Mouse (Mus musculus) left cerebral cortex, adult 18-20 months (tissue): Measurements from ENCODE around the gene BC003965. TPM values are rescaled to one million over a fixed set of nuclear protein-coding genes. Genes with fewer than 3 reads are reported as not detected.
"Not testable (repeated sequence)": the region's sequence is repeated elsewhere in the genome, so short reads cannot be mapped to it uniquely, and the experiment has no call there.

ENCODE experiments used
- DNase-seq, 2 experiments: peaks; one replicate each; pipeline ENCODE4 v3.0.0; 2021 to 2022; ENCODE audit warnings: low spot score in 2 of 2, mixed read lengths in 1 of 2
- total RNA-seq, 2 experiments: library from RNA; stranded (reverse); gene quantifications; 2 replicates each; pipeline ENCODE4 v1.2.3; 2021

BC003965 gene
- total RNA-seq, 2 experiments from 2014 or later = 17.8 to 20.5 TPM

DNA sequence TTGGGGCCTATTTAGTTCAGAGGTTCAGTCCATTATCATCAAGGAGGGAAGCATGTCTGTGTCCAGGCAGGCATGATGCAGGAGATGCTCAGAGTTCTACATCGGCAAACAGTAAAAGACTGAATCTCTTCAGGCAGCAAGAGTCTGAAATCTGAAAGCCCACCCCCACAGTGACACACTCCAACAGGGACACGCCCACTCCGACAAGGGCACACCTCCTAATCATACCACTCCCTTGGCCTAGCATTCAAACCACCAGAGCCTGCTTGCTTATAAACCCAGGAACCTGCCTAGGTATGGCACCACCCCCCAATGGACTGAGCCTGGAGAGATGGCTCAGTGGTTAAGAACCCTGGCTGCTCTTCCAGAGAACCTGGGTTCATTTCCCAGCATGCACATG lies 31.1 kb downstream of the BC003965 start:
- no peak for DNase-seq

DNA sequence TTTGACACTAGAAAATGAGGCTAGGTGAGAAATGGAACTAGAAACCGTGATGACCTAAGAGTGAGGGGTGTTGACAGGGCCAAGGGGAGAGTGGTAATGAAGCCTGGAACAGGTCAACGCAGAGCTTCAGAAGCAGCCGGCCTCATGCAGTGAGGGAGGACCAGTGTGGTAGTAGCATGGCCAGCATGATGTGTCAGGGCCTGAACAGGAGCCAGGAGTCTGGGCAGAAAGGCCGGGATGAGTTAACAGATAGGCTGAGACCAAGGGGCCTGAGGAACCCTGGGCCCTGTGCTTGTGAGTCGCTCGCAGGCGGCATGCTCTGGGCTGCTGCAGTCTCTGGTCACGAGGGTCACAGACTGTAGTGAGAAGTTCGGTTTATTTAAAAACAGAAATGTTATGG lies 34.6 kb downstream of the BC003965 start:
- DNase-seq = no peak

DNA sequence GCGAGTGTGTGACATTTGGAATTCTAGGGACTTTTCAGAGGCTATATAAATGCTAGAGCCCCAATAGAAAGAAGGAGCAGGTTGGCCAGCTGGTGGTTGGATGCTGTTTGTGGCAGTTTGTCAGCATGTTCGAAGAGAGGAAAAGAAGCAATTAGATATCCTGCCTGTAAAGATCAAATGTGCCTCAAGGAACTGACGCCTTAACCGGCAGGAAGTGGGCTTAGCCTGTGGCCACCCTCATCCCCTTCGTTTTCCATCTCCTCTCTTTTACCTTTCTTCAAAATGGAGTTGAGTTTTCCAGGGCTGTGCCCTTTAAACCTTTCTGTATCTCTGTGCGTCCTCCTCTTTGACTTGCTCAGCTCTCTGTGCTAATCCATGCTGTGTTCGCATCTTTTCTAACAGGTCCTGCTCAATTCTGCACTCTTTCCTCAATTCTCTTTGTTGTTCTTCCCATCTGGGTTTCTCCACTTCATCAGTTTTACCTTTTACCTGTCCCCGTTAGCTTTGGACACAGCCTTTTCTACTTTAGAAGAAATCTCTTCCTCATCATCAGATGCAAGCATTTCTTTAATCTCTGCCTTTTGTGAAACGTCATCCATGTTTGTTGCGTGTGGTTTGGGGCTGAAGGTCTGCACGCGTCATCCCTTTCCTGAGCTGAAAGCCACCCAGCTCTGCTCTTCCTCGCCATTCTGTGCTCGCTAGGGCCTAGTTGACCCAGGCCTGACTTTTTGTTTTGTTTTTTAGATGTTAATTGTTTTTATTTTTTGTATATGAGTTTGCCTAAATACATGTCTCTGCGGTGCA lies 35.3 kb downstream of the BC003965 start:
- DNase-seq = no peak

DNA sequence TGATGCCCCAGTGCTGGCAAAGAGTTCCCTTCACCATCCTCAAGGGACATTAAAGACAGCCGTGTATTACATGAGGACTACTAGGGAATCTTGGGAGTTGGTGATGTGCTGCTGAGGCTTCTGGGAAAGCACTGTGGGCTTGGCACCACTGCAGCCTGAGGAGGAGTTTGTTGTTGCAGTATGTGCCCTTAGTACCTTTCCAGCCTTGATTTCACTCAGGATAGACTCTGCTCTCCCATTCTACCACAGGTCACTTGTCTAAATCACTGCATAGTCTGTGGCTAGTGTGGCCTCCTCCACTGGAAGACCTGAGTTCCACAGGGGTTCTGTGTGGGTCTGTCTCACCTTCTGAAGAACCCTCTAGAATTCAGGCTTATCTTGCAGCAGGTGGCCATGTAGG lies 36.4 kb downstream of the BC003965 start:
- DNase-seq = no peak

DNA sequence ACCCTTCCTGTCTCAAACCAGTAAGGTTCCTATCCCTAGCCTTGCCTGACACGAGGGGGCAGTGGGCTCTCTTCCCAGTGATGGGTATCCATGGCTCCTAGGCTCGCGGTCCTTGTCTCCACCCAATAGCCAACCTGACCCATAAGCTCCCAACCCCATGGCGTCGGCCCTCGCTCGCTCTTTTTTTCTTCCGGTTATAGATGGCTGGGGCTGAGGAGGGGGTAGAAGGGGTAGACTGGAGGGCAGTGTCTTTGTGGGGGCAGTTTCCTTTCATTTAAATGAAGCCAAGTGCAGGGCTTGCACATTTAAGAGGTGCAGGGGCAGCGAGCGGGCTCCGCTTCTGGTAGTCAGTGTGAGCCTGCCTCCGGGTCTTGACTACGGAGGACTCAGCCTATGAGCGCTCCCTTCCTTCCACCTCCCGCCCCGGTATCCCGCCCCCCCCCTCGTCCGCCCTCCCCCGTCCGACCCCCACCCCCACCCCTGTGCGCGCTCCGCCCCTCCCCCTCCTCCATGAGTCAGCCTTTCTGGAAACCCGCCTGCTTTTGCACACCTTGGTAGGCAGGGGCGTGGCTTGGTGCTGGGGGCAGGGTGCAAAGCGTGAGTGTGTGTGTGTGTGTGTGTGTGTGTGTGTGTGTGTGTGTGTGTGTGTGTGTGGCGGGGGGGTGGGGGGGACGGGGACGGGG lies 37.6 kb downstream of the BC003965 start:
- peak; percentile 35 to 42 for DNase-seq

DNA sequence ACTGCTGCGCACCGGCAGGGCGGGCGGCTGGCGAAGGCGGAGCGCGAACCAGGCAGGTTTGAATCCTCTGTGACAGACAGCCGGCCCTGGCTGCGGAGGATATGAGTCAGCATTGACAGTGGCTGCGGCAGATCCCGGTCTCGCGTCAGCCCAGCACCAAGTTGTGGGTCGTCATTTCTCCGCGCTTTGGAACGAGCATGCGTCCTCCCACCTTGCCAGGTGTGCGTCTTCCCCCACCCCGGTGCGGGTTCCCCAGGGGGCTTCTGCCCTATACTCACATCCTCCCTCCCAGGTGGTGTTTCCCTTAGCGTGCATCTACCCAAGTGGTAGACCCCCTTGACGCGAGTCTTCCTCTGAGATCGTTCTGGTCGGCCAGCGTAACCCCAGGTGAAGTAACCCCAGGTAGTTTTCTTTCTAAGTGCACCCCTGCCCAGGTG lies 38.2 kb downstream of the BC003965 start:
- DNase-seq = peak in 1 of 2 experiments; percentile 24

DNA sequence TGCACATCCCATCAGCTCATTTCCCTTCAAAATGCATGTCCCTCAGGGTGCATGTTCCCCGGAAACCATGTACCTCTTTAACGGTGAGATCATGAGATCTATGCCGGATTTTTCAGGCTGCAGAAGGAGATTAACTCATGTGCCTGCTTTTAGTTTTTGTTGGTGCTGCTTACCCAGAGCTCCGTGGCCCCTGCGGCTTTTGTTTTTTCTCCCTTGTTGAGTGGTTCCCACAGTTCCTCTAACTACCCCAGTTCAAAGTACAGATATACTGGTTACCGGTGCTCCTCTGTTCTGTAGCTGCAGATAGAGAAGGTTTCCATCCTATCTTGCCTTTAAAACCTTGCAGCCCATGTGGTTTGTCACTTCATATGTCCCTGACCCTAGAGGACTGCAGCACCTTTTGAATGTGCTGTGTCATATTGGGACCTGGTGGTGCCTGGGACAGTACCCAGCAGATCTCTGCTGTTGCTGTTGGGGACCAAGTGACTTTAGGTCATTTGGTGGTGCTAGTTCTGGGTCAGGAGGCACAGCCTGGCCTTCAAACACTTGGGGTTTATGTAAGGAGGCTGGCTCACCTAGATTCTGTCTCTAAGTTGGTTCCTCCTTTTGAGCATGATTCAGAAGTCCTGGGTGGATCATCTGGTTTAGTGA lies 38.7 kb downstream of the BC003965 start:
- DNase-seq = no peak

DNA sequence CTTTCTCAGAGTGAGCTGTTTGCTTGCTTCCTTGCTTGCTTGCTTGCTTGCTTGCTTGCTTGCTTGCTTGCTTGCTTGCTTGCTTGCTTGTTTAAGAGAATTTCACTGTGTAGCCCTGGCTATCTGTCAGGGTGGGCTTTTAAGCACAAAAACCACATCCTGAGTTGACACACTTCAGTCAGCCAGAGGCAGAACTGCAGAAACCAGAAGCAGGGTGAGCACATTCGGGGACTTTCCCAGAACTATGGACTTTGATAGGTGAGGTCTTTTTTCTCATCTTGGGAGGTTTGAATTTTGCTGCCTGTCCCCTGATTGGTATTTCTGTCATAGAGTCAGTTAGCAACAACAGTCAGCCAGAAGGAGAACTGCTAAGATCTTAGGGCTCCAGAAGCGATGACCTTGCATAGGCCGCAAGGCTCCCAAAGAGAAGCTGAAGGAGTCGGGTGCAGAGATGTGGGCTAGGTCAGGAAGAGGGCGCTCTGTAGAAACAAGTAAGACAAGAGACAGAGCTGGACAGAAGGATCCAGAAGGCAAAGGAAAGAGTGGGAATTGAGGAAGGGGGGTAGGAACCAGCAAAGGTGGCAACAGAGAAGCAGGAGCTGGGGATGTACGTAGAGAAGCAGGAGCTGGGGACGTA lies 40.4 kb downstream of the BC003965 start:
- DNase-seq = no peak

DNA sequence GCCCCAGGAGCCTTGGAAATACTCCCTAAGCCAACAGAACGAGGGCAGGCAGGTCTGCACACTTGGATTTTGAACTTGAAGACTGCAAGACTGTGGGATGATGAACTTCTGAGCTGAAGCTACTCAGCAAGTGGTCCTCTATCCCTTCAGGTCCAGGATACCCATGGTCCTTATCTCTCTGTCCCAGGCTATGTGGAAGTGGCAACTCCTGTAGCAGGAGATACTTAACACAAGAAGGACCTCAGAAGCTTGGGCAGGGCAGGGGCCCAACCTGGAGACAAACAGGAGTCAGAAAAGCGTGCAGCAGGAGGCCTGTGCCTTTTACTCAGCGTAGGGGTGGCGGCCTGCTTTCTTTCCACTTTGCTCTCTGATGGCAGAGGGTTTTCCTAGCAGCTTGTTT lies 41.3 kb downstream of the BC003965 start:
- no peak for DNase-seq

DNA sequence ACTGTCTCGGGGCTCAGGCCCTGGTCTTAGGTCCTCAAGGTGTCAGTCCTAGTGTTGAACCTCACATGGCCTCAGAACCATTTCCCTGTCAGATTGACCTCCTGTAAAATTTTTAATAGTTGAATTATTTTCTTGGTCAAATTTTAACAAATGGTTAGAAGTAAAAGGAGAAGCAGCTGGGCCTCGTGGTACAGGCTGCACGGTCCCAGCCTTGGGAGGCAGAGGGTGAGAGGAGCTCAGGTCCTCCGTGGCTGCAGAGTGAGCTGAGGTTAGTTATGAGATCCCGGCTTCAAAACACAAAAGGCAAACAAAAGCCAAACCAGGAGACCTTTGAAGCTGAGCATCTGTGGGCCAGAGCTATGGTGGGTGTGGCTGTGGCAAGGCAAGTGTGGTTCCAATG lies 43.6 kb downstream of the BC003965 start:
- no peak for DNase-seq

DNA sequence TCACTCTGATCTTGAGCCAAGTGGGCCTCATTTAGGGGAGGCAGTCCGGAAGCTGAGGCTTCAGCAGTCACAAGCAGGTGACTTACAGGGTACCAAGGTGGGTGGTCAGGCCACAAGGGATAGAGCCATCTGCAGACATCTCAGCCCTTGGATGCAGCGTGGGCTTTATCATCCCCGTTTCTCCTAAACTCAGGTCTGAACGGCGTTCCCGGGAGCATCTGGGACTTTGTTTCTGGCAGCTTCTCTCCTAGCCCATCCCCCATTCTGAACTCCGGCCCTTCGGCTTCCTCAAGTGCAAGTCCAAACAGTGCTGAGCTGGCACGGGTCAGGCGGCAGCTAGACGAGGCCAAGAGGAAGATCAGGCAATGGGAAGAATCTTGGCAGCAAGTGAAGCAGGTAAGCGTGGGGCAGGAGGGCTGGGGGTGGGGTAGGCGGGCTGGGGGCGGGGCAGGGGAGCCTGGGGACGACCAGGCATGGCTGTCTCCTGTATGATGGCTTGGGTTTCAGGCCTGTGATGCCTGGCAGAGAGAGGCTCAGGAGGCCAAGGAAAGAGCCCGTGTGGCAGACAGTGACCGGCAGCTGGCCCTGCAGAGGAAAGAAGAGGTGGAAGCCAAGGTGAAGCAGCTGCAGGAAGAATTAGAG lies 45.8 kb downstream of the BC003965 start:
- not testable (repeated sequence) for DNase-seq

DNA sequence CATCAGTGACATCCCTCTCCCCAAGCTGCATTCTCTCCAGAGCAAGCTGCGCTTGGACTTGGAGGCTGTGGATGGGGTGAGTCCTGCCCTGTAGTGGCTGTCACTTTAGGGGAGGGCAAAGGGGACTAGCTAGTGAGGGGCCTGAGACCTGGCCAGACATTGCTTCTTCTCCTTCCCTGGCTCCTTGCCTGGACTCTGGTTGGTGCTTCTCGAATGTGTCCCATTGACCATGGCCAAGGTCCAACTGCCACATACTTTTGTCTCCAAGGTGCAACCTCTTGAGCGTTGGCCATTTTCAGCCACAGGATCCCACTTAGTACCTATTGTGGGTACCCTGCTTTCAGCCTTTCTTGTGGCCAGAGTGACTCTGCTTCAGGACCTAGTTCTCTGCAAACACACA lies 46.3 kb downstream of the BC003965 start:
- DNase-seq = no peak

DNA sequence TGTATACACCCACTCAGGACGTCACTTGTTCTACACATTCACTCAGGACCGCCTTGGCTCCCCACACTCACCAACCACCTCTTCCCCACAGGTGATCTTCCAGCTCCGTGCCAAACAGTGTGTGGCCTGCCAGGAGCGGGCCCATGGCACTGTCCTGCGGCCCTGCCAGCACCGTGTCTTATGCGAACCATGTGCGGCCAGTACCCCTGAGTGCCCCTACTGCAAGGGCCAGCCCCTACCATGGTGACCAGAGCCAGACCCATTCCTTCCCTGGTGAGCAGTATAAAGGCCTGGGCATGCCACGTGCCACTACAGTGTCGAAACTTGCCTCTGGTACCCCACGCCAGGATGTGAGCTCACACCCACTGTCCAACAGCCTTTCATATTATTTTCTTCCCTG lies 47.3 kb downstream of the BC003965 start:
- not testable (repeated sequence) for DNase-seq

DNA sequence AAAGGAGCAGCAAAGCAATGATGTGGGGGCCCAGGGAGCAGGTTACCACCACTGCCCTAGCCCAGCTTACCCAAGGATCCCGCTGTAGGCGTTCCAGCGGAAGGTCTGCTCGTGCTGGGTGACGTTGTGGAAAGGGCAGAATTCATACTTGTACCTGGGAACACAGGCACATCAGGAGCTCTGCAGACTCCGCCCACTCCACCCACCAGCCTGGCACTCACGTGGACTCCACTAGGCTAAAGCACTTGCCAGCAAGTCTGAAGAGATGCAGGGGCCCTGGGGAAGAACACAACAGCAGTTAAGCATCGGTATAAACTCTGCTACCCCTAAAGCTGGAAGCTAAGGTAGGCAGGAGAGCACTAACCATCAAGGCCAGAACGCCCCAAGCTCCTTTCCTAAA lies 51.3 kb downstream of the BC003965 start:
- peak in 1 of 2 experiments; percentile 38 for DNase-seq

Other genes starting within 250 kb of the BC003965 start
- 100 to 1,000 TPM; 383 to 387 TPM for gene Mapk8ip3, start 247.6 kb upstream of the BC003965 start, total RNA-seq
- 1 to 10 TPM; 4.9 to 5.2 TPM for gene Jpt2, start 223.9 kb upstream of the BC003965 start, total RNA-seq
- gene Cramp1l, start 168.8 kb upstream of the BC003965 start, total RNA-seq = 10 to 100 TPM; 29.7 to 30.3 TPM
- gene Ift140, start 168.5 kb upstream of the BC003965 start, total RNA-seq = 10 to 100 TPM; 20.1 to 20.9 TPM
- 1 to 10 TPM; 8.9 to 9.4 TPM for gene Tmem204, start 101.0 kb upstream of the BC003965 start, total RNA-seq
- gene Telo2, start 68.6 kb upstream of the BC003965 start, total RNA-seq = 10 to 100 TPM; 28.4 to 34.4 TPM
- gene Ptx4, start 63.8 kb upstream of the BC003965 start, total RNA-seq = under 1 TPM; 0.54 to 0.67 TPM
- gene Clcn7, start 51.2 kb upstream of the BC003965 start, total RNA-seq = 10 to 100 TPM; 46.9 to 47.0 TPM
- not detected for gene Ccdc154, start 22.1 kb upstream of the BC003965 start, total RNA-seq
- not detected for gene Gm38655, start 9.1 kb upstream of the BC003965 start, total RNA-seq
- 10 to 100 TPM; 34.2 to 41.3 TPM for gene Unkl, start 3.8 kb downstream of the BC003965 start, total RNA-seq
- 10 to 100 TPM; 74.7 to 77.3 TPM for gene Gnptg, start 55.6 kb downstream of the BC003965 start, total RNA-seq
- 10 to 100 TPM; 21.0 to 24.3 TPM for gene Tsr3, start 55.6 kb downstream of the BC003965 start, total RNA-seq
- 10 to 100 TPM; 17.5 to 18.7 TPM for gene Baiap3, start 71.8 kb downstream of the BC003965 start, total RNA-seq
- gene Ube2i, start 90.1 kb downstream of the BC003965 start, total RNA-seq = 100 to 1,000 TPM; 218 to 227 TPM
- not detected for gene Prss34, start 113.8 kb downstream of the BC003965 start, total RNA-seq
- not detected for gene Prss28, start 124.1 kb downstream of the BC003965 start, total RNA-seq
- gene Prss29, start 134.1 kb downstream of the BC003965 start, total RNA-seq = not detected
- not detected for gene Tpsab1, start 161.0 kb downstream of the BC003965 start, total RNA-seq
- gene Tpsb2, start 181.8 kb downstream of the BC003965 start, total RNA-seq = not detected
- gene Tpsg1, start 184.7 kb downstream of the BC003965 start, total RNA-seq = not detected
- 10 to 100 TPM; 39.6 to 43.7 TPM for gene Cacna1h, start 249.2 kb downstream of the BC003965 start, total RNA-seq